Mouse (Mus musculus) kidney, adult 2 months (tissue): Measurements from ENCODE around the gene Tcf7.

Source experiments
- CTCF ChIP-seq: fragments of 200-500 bp; conservative IDR thresholded peaks from 2 replicates; pipeline ENCODE4 v1.5.1; 2011; ENCODE audit warnings: low read depth, mild to moderate bottlenecking, control low read depth, low read length, moderate library complexity, mixed read lengths; ENCODE audit not compliant: insufficient read depth, insufficient read length
- POLR2A ChIP-seq: fragments of 200-500 bp; IDR thresholded peaks from one replicate; pipeline ENCODE4 v1.6.1; 2011; ENCODE audit warnings: low read depth, low read length, control low read depth

DNA sequence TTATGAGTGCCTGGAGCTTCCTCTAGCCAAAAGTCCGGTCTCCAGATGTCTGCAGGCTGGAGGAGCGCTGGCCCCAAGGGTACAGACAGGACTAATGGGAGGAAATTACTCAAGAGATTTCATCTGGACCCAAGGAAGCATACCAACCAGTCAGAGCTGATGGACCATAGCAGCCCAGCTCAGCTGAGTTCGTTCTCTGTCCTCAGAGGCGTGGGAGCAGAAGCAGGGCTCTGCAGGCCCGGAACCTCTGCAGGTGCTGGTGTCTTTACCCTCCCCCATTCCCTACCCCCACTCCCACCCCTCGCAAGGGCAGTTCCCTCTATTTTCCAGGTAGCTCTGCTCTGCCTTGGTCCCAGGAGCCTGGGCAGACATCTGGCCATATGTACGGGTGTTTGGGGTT is 9.5 kb upstream of the Tcf7 start:
- TF ChIP-seq CTCF (no peak), POLR2A (no peak)
